Mouse (Mus musculus): ENCODE data around the gene Zfp592. TPM values are rescaled to one million over a fixed set of nuclear protein-coding genes. Genes with fewer than 3 reads are reported as not detected.

The Zfp592 gene
- polyA plus RNA-seq (2015; fragmentation: Nextera tagmentation; extraction: Ambion mirVana): 4.2 and 5.0 TPM in 2 replicates

- Histone ChIP-seq H3K4me2 (replicated peaks; ENCODE audit: low read depth) (peak within 1 kb of the TSS; percentile 83), H3K36me3 (ENCODE audit: control insufficient read depth, insufficient read depth) (no peaks in the 10 kb centered on the region), H3K4me1 (replicated peaks; ENCODE audit: control insufficient read depth, insufficient read depth, low read length) (peaks cover 18% of the 10 kb centered on the region), H3K27me3 (replicated peaks; ENCODE audit: control insufficient read depth, insufficient read depth, low read length) (no peaks in the 10 kb centered on the region), H3K4me3 (ENCODE audit: low read depth, low read length) (peak within 1 kb of the TSS; percentile 96), H3K9me3 (ENCODE audit: control insufficient read depth) (no peaks in the 10 kb centered on the region), H3K9ac (ENCODE audit: low read depth, low read length) (peak within 1 kb of the TSS; percentile 95), H3K27ac (ENCODE audit: low read depth, low read length) (peak within 1 kb of the TSS; percentile 98)
- ATAC-seq: peak; percentile 88
- under 1% methylated on average over 59 of the region's 102 CpGs for WGBS
- TF ChIP-seq CTCF (IDR thresholded peaks at IDR 0.05; ENCODE audit: low read depth): peak; percentile 38; the same call in 1 of the 2 replicates
These were observed at the start of gene Zfp592 for GRCm38 (mm10) chr7:80992980-80993833. Gene Zfp592 (plus strand): TSS chr7:80993681.

GRCm38 (mm10) chr7:80947445-80948350, 45.8 kb upstream of the Zfp592 start, which contains the start of gene Sec11a:
Gene Sec11a (minus strand): TSS chr7:80947780.
- no peaks in the 10 kb centered on the region for H3K27me3 ChIP-seq (replicated peaks; ENCODE audit: control insufficient read depth, insufficient read depth, low read length)
- H3K9me3 ChIP-seq (ENCODE audit: control insufficient read depth): no peaks in the 10 kb centered on the region
- H3K4me3 ChIP-seq (ENCODE audit: low read depth, low read length): peak within 1 kb of the TSS; percentile 94
- peaks cover 4% of the 10 kb centered on the region; the same call in 1 of the 2 replicates for H3K4me1 ChIP-seq (replicated peaks; ENCODE audit: control insufficient read depth, insufficient read depth, low read length)
- peak; percentile 34 for TF ChIP-seq CTCF (IDR thresholded peaks at IDR 0.05; ENCODE audit: low read depth)
- no peaks in the 10 kb centered on the region for H3K36me3 ChIP-seq (ENCODE audit: control insufficient read depth, insufficient read depth)
- peak; percentile 99 for ATAC-seq
- H3K4me2 ChIP-seq (replicated peaks; ENCODE audit: low read depth): peak within 1 kb of the TSS; percentile 76
- H3K9ac ChIP-seq (ENCODE audit: low read depth, low read length): peak within 1 kb of the TSS; percentile 88
- 2% methylated on average over 44 of the region's 44 CpGs for WGBS
- H3K27ac ChIP-seq (ENCODE audit: low read depth, low read length): peak within 1 kb of the TSS; percentile 65

- WGBS: 46% methylated on average over 4 of the region's 4 CpGs
- ATAC-seq: no peak
- Histone ChIP-seq H3K4me2 (replicated peaks; ENCODE audit: low read depth) (no peak overlapping the region), H3K36me3 (ENCODE audit: control insufficient read depth, insufficient read depth) (no peaks in the 10 kb centered on the region), H3K27me3 (replicated peaks; ENCODE audit: control insufficient read depth, insufficient read depth, low read length) (no peaks in the 10 kb centered on the region), H3K9me3 (ENCODE audit: control insufficient read depth) (no peaks in the 10 kb centered on the region), H3K27ac (ENCODE audit: low read depth, low read length) (no peak overlapping the region), H3K4me1 (replicated peaks; ENCODE audit: control insufficient read depth, insufficient read depth, low read length) (no peaks in the 10 kb centered on the region), H3K9ac (ENCODE audit: low read depth, low read length) (no peak overlapping the region), H3K4me3 (ENCODE audit: low read depth, low read length) (no peak overlapping the region)
- TF ChIP-seq CTCF (IDR thresholded peaks at IDR 0.05; ENCODE audit: low read depth): no peak
These were observed 42.0 kb upstream of the Zfp592 start for GRCm38 (mm10) chr7:80951461-80951860.

- 30% methylated on average over 3 of the region's 3 CpGs for WGBS
- Histone ChIP-seq H3K27ac (ENCODE audit: low read depth, low read length) (no peak overlapping the region), H3K4me3 (ENCODE audit: low read depth, low read length) (no peak overlapping the region), H3K4me1 (replicated peaks; ENCODE audit: control insufficient read depth, insufficient read depth, low read length) (no peaks in the 10 kb centered on the region), H3K27me3 (replicated peaks; ENCODE audit: control insufficient read depth, insufficient read depth, low read length) (no peaks in the 10 kb centered on the region), H3K9me3 (ENCODE audit: control insufficient read depth) (no peaks in the 10 kb centered on the region), H3K9ac (ENCODE audit: low read depth, low read length) (no peak overlapping the region), H3K36me3 (ENCODE audit: control insufficient read depth, insufficient read depth) (no peaks in the 10 kb centered on the region), H3K4me2 (replicated peaks; ENCODE audit: low read depth) (no peak overlapping the region)
- TF ChIP-seq CTCF (IDR thresholded peaks at IDR 0.05; ENCODE audit: low read depth): no peak
- ATAC-seq: no peak
These were observed 41.3 kb upstream of the Zfp592 start for GRCm38 (mm10) chr7:80952140-80952539.

GRCm38 (mm10) chr7:80954251-80954650, 39.2 kb upstream of the Zfp592 start:
- Histone ChIP-seq H3K27me3 (replicated peaks; ENCODE audit: control insufficient read depth, insufficient read depth, low read length) (no peaks in the 10 kb centered on the region), H3K4me3 (ENCODE audit: low read depth, low read length) (no peak overlapping the region), H3K9ac (ENCODE audit: low read depth, low read length) (no peak overlapping the region), H3K9me3 (ENCODE audit: control insufficient read depth) (no peaks in the 10 kb centered on the region), H3K4me2 (replicated peaks; ENCODE audit: low read depth) (no peak overlapping the region), H3K4me1 (replicated peaks; ENCODE audit: control insufficient read depth, insufficient read depth, low read length) (no peaks in the 10 kb centered on the region), H3K27ac (ENCODE audit: low read depth, low read length) (no peak overlapping the region), H3K36me3 (ENCODE audit: control insufficient read depth, insufficient read depth) (no peaks in the 10 kb centered on the region)
- no peak for TF ChIP-seq CTCF (IDR thresholded peaks at IDR 0.05; ENCODE audit: low read depth)
- 92% methylated on average over 2 of the region's 2 CpGs for WGBS
- ATAC-seq: no peak

- no peak overlapping the region for H3K9ac ChIP-seq (ENCODE audit: low read depth, low read length)
- ATAC-seq: no peak
- H3K27ac ChIP-seq (ENCODE audit: low read depth, low read length): no peak overlapping the region
- no peak overlapping the region for H3K4me3 ChIP-seq (ENCODE audit: low read depth, low read length)
- 83% methylated on average over 2 of the region's 2 CpGs for WGBS
- no peaks in the 10 kb centered on the region for H3K36me3 ChIP-seq (ENCODE audit: control insufficient read depth, insufficient read depth)
- H3K27me3 ChIP-seq (replicated peaks; ENCODE audit: control insufficient read depth, insufficient read depth, low read length): no peaks in the 10 kb centered on the region
- H3K4me2 ChIP-seq (replicated peaks; ENCODE audit: low read depth): no peak overlapping the region
- no peaks in the 10 kb centered on the region for H3K9me3 ChIP-seq (ENCODE audit: control insufficient read depth)
- no peaks in the 10 kb centered on the region for H3K4me1 ChIP-seq (replicated peaks; ENCODE audit: control insufficient read depth, insufficient read depth, low read length)
- TF ChIP-seq CTCF (IDR thresholded peaks at IDR 0.05; ENCODE audit: low read depth): no peak
These were observed 36.6 kb upstream of the Zfp592 start for GRCm38 (mm10) chr7:80956891-80957290.

All from intestine, postnatal 0 days (tissue).